Mouse (Mus musculus): ENCODE results near the gene Xiap.

DNA sequence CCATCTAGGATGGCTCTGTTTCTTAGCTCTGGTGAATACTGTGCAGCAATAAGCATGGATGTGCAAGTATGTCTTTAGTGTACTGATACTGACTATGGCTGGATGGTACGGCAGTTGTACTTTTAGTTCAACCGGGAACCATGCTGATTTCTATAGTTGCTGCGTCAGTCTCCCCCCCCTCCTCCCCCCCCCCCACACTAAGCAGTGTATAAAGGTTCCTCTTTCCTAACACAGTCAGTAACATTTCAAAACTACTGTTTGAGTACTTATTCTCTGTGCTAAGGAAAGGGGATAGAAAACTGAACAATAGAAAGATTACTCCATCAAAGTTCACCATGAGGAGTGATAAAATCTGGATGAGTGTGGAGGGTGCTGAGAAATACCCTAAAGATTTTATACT is 83.1 kb downstream of the Xiap start:
- TF ChIP-seq GATA1 (IDR thresholded peaks at IDR 0.05; ENCODE audit: borderline replicate concordance, low read length) (no peak), FLI1 (IDR thresholded peaks at IDR 0.05; ENCODE audit: low read length) (no peak)
